Mouse (Mus musculus) ES-Bruce4 (cell line): Measurements from ENCODE around the gene Ubac2.

Experiments
- CTCF ChIP-seq: IDR thresholded peaks from one replicate; pipeline ENCODE4 v1.8.1; 2011; ENCODE audit warnings: low read depth, low read length
- POLR2A ChIP-seq: IDR thresholded peaks from one replicate; pipeline ENCODE4 v1.8.1; 2011; ENCODE audit warnings: low read length; ENCODE audit not compliant: insufficient read depth

DNA sequence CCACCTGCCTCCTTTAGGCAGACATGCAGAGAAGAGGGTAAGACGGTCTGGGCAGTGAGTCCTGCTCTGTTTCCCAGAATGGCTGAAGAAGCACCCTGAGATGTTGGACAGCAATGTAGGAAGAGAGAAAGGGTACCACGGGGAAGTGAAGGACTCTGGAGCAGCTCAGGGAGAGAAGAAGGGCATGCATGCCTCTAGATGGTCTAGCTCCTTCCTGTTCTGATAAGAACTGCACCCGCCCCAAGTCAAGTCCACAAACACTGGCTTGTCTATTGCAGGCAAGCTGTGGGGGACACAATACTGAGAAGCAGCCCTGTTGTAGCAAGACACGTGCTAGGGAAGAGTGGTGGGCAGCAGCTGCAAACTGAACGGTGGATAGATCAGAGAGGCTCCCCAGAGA lies 133.8 kb downstream of the Ubac2 start:
- TF ChIP-seq CTCF: no peak
- TF ChIP-seq POLR2A: no peak
